Mouse (Mus musculus) gastrocnemius, postnatal 36 days (tissue): ENCODE measurements at regions not wholly inside any gene's neighbourhood (a gene's known extent, or its start where the extent isn't known, plus 50 kb on each side); places are given as distances from the start of the nearest gene placed in this dataset.

Source experiments
- DNase-seq, 2 experiments: peaks; one replicate each; pipeline ENCODE4 v3.0.0; 2022
- intact Hi-C: fragments of 180-260 bp; cut with DNase I; formaldehyde crosslinking; loops from one replicate; pipeline ENCODE4 v1.15.1; 2025

GRCm38 (mm10) chr13:99099794-99100429 is 84.7 kb upstream of the Zfp366 start:
- intact Hi-C loops = no loop called here
- DNase-seq = no peak

- intact Hi-C loops = no loop called here
- peak in 1 of 2 experiments; percentile 48 for DNase-seq
Measured at GRCm38 (mm10) chr13:99099226-99099625, 85.4 kb upstream of the Zfp366 start.

GRCm38 (mm10) chr13:99097606-99098545 is 86.7 kb upstream of the Zfp366 start:
- intact Hi-C loops = no loop called here
- no peak for DNase-seq

GRCm38 (mm10) chr13:99096837-99097236 is 87.8 kb upstream of the Zfp366 start:
- intact Hi-C loops = no loop called here
- no peak for DNase-seq

GRCm38 (mm10) chr13:99095006-99095405 is 89.6 kb upstream of the Zfp366 start:
- intact Hi-C loops = no loop called here
- no peak for DNase-seq

- no peak for DNase-seq
- intact Hi-C loops = loop anchor here (5.0 kb wide), 1 partner anchor 167 kb away; the partner anchor contains the start of gene Tnpo1
Measured at GRCm38 (mm10) chr13:99094221-99094620, 90.4 kb upstream of the Zfp366 start.

GRCm38 (mm10) chr13:99093269-99093668 is 91.4 kb upstream of the Zfp366 start:
- DNase-seq = peak; percentile 63 to 68
- intact Hi-C loops = loop anchor here (2.0 to 5.0 kb wide), 2 partner anchors 166 to 222 kb away; partner anchors contain the start of gene Tnpo1

GRCm38 (mm10) chr13:99092279-99092930 is 92.2 kb upstream of the Zfp366 start:
- intact Hi-C loops = loop anchor here (2.0 to 5.0 kb wide), 2 partner anchors 165 to 222 kb away; partner anchors contain the start of gene Tnpo1
- DNase-seq = peak in 1 of 2 experiments; percentile 58

- DNase-seq = no peak
- intact Hi-C loops = loop anchor here (2.0 to 5.0 kb wide), 2 partner anchors 164 to 221 kb away; partner anchors contain the start of gene Tnpo1
Measured at GRCm38 (mm10) chr13:99091562-99092278, 92.9 kb upstream of the Zfp366 start.

- DNase-seq = no peak
- intact Hi-C loops = loop anchor here (5.0 kb wide), 1 partner anchor 163 kb away; the partner anchor contains the start of gene Tnpo1
Measured at GRCm38 (mm10) chr13:99090361-99090760, 94.3 kb upstream of the Zfp366 start.

GRCm38 (mm10) chr13:99088285-99088684 is 96.3 kb upstream of the Zfp366 start:
- intact Hi-C loops = no loop called here
- no peak for DNase-seq

GRCm38 (mm10) chr13:99079331-99079761 is 95.0 kb upstream of the 1700024P04Rik start:
- intact Hi-C loops = no loop called here
- DNase-seq = no peak

- intact Hi-C loops = no loop called here
- DNase-seq = no peak
Measured at GRCm38 (mm10) chr13:99078643-99079042, 94.3 kb upstream of the 1700024P04Rik start.

- intact Hi-C loops = no loop called here
- DNase-seq = no peak
Measured at GRCm38 (mm10) chr13:99077039-99077749, 92.8 kb upstream of the 1700024P04Rik start.

GRCm38 (mm10) chr13:99075467-99075866 is 91.1 kb upstream of the 1700024P04Rik start:
- DNase-seq = no peak
- intact Hi-C loops = no loop called here

GRCm38 (mm10) chr13:99071821-99072414 is 87.6 kb upstream of the 1700024P04Rik start:
- intact Hi-C loops = no loop called here
- no peak for DNase-seq

GRCm38 (mm10) chr13:99071413-99071812 is 87.0 kb upstream of the 1700024P04Rik start:
- DNase-seq = peak in 1 of 2 experiments; percentile 38
- intact Hi-C loops = no loop called here

GRCm38 (mm10) chr13:99069767-99070166 is 85.4 kb upstream of the 1700024P04Rik start:
- DNase-seq = no peak
- intact Hi-C loops = loop anchor here (5.0 kb wide), 1 partner anchor 112 kb away; no protein-coding TSS in a partner anchor

GRCm38 (mm10) chr13:99067504-99067903 is 83.1 kb upstream of the 1700024P04Rik start:
- no peak for DNase-seq
- intact Hi-C loops = loop anchor here (5.0 kb wide), 1 partner anchor 110 kb away; no protein-coding TSS in a partner anchor
